Comparison of ENCODE assay signal across 8 mouse cellular contexts in the genomic region with DNA sequence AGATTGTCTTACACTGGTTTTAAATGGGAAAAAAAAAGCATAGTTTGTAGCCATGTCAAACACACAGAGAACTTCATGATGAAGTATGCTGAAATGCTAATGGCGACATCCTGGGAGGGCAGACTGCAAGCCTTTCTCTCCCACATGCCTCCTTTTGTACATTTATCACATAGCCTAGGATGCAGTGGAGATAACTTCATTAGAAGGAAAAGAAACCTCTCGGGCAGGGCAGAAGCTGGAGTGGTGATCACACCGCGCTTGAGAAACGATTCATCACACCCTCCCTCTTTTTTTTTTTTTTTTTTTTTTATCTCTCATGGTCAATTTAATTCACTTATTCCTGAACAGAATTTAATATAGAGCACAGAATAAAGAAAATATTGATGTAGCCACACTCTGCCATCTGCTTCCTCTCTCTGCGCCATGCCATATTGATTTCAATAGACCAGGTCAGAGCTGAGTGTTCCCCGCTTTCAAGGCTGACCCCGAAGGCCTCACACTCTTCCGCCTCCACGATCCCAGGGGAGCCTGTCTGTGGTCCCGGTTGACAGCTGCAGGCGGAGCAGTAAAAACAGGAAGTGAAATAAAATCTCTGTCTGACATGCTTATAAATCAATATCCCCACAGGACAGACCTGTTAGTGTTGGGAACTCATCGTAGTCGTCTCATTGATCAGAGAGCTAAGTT. TPM values are rescaled to one million over a fixed set of nuclear protein-coding genes. Genes with fewer than 3 reads are reported as not detected.
DNase-seq lines count a peak whose midpoint lies in the region; ATAC-seq lines count a peak whose summit lies in the region.

No protein-coding gene starts in this region.

- DNase-seq in adrenal gland, adult (ENCODE audit: inconsistent age in 2 of 2, low spot score in 1 of 2): peak; percentile 15 to 58
- DNase-seq in adrenal gland, postnatal 4 days (ENCODE audit: low spot score in 2 of 2): no peak
- peak; percentile 56 for DNase-seq in embryo, embryonic 11.5 days (ENCODE audit: low read depth, low spot score)
- DNase-seq in neural tube, embryonic 10.5 days (ENCODE audit: extremely low spot score, low spot score): peak; percentile 67
- no peak for DNase-seq in testis, postnatal 14 days (ENCODE audit: low spot score)
- DNase-seq in left cerebral cortex, adult 9 months (ENCODE audit: low spot score in 2 of 2): no peak
- no peak for DNase-seq in cerebellum, postnatal 10 days

- H3K36me3 ChIP-seq in kidney, embryonic 16.5 days (ENCODE audit: insufficient read depth, low read length): no peaks in the 10 kb centered on the region

- peak; percentile 83; the same call in 1 of the 2 replicates for ATAC-seq in kidney, embryonic 16.5 days (ENCODE audit: low FRiP score, low TSS enrichment)

- 9% methylated on average over 14 of the region's 14 CpGs for WGBS in kidney, embryonic 16.5 days

- H3K27me3 ChIP-seq in kidney, embryonic 16.5 days (ENCODE audit: insufficient read depth, low read length): no peaks in the 10 kb centered on the region

- no peak overlapping the region for H3K4me3 ChIP-seq in kidney, embryonic 16.5 days (ENCODE audit: low read length)

- no peak overlapping the region for H3K9ac ChIP-seq in kidney, embryonic 16.5 days (replicated peaks; ENCODE audit: low read length)

- no peak overlapping the region for H3K27ac ChIP-seq in kidney, embryonic 16.5 days (ENCODE audit: low read length)

- peaks cover 10% of the 10 kb centered on the region; the same call in 1 of the 2 replicates for H3K4me1 ChIP-seq in kidney, embryonic 16.5 days (ENCODE audit: insufficient read depth, low read length)

- H3K4me2 ChIP-seq in kidney, embryonic 16.5 days (replicated peaks; ENCODE audit: low read depth, low read length): peak overlapping the region; percentile 21; the same call in 1 of the 2 replicates

- H3K9me3 ChIP-seq in kidney, embryonic 16.5 days (ENCODE audit: low read length): no peaks in the 10 kb centered on the region

RNA-seq across cellular contexts. Expression of gene Zfp622, which starts 32.0 kb away (rescaled TPM):
- 10 to 100 TPM; 45.7 to 47.3 TPM for total RNA-seq in adrenal gland, postnatal 4 days (2021)
- polyA plus RNA-seq in kidney, embryonic 16.5 days (2015; fragmentation: Nextera tagmentation; extraction: Ambion mirVana): 27.6 and 28.1 TPM in 2 replicates

Comparison
In these comparisons a context has a peak if more than half of its experiments do, and no peak if none do; other contexts are left out.
1. DNase-seq: peak in adrenal gland, adult (2 of 2), embryo, embryonic 11.5 days (single experiment) and neural tube, embryonic 10.5 days (single experiment); none in adrenal gland, postnatal 4 days (0 of 2), testis, postnatal 14 days (single experiment), left cerebral cortex, adult 9 months (0 of 2) and cerebellum, postnatal 10 days (0 of 2).